Mouse (Mus musculus) right cerebral cortex, postnatal 36 days (tissue): ENCODE results near the gene Icam5.

ENCODE experiments used
- DNase-seq, 2 experiments: peaks; one replicate each; pipeline ENCODE4 v3.0.0; 2022; ENCODE audit warnings: low spot score in 2 of 2, mixed read lengths in 1 of 2

Icam5 gene

GRCm38 (mm10) chr9:21014691-21015570 lies 16.9 kb upstream of the Icam5 start:
- DNase-seq, result no peak

GRCm38 (mm10) chr9:21015571-21016130 lies 16.2 kb upstream of the Icam5 start, which contains the start of gene Icam1:
TSS of gene Icam1 (plus strand) at chr9:21015985.
- no peak for DNase-seq

GRCm38 (mm10) chr9:21016331-21017176 lies 15.3 kb upstream of the Icam5 start:
- DNase-seq, result no peak

GRCm38 (mm10) chr9:21017177-21017575 lies 14.7 kb upstream of the Icam5 start:
- no peak for DNase-seq

GRCm38 (mm10) chr9:21018600-21018999 lies 13.3 kb upstream of the Icam5 start:
- DNase-seq, result no peak

- no peak for DNase-seq
Measured at GRCm38 (mm10) chr9:21021363-21021762, 10.5 kb upstream of the Icam5 start.

- DNase-seq, result no peak
Measured at GRCm38 (mm10) chr9:21022288-21022687, 9.6 kb upstream of the Icam5 start.

GRCm38 (mm10) chr9:21022726-21023125 lies 9.1 kb upstream of the Icam5 start:
- no peak for DNase-seq

GRCm38 (mm10) chr9:21025258-21025810 lies 6.5 kb upstream of the Icam5 start:
- no peak for DNase-seq

GRCm38 (mm10) chr9:21026849-21027248 lies 5.0 kb upstream of the Icam5 start:
- DNase-seq, result no peak

GRCm38 (mm10) chr9:21027774-21028290 lies 4.0 kb upstream of the Icam5 start:
- no peak for DNase-seq

- no peak for DNase-seq
Measured at GRCm38 (mm10) chr9:21028560-21029110, 3.2 kb upstream of the Icam5 start.

- no peak for DNase-seq
Measured at GRCm38 (mm10) chr9:21029291-21030054, 2.4 kb upstream of the Icam5 start, which contains the start of gene Icam4. TSS of gene Icam4 (plus strand) at chr9:21029373.

- no peak for DNase-seq
Measured at GRCm38 (mm10) chr9:21030055-21030600, 1.7 kb upstream of the Icam5 start.

GRCm38 (mm10) chr9:21030781-21031250 lies 1.1 kb upstream of the Icam5 start:
- peak; percentile 71 to 76 for DNase-seq

- DNase-seq, result peak; percentile 86 to 91
Measured at GRCm38 (mm10) chr9:21031251-21031895, 500 bp upstream of the Icam5 start.

- peak in 1 of 2 experiments; percentile 7 for DNase-seq
Measured at GRCm38 (mm10) chr9:21032491-21032890, 618 bp downstream of the Icam5 start.

- DNase-seq, result peak; percentile 61 to 68
Measured at GRCm38 (mm10) chr9:21033136-21033535, 1.3 kb downstream of the Icam5 start.

- DNase-seq, result no peak
Measured at GRCm38 (mm10) chr9:21034481-21035085, 2.7 kb downstream of the Icam5 start.
